Mouse (Mus musculus) CH12.LX (cell line): ENCODE measurements around the gene Srrm4. TPM values are rescaled to one million over a fixed set of nuclear protein-coding genes. Genes with fewer than 3 reads are reported as not detected.

Experiments used
- DNase-seq: peaks from one replicate; pipeline ENCODE4 v3.0.0-alpha.2; 2013; ENCODE audit errors: extremely low read depth
- H3K27ac ChIP-seq: 2 replicates; pipeline ENCODE4 v1.5.1; 2012; ENCODE audit warnings: low read depth, mild to moderate bottlenecking, control low read depth, moderate library complexity; ENCODE audit not compliant: insufficient read depth
- H3K27me3 ChIP-seq: replicated peaks from 2 replicates; pipeline ENCODE3; 2012; ENCODE audit warnings: inconsistent platforms
- H3K36me3 ChIP-seq, 2 experiments: replicated peaks in 1 of 2; 2 replicates each; pipeline versions ENCODE3 to v1.6.1; 2012; ENCODE audit warnings: inconsistent platforms in 1 of 2, low read length in 1 of 2, mild to moderate bottlenecking in 1 of 2, mixed read lengths in 1 of 2, moderate library complexity in 1 of 2; ENCODE audit not compliant: control insufficient read depth in 1 of 2, insufficient read depth in 1 of 2
- H3K4me1 ChIP-seq, 2 experiments: 2 replicates each; pipeline ENCODE4 v1.6.1; 2012; ENCODE audit warnings: inconsistent platforms in 1 of 2, moderate library complexity in 1 of 2; ENCODE audit not compliant: insufficient read depth in 2 of 2, control insufficient read depth in 1 of 2
- H3K4me2 ChIP-seq: 2 replicates; pipeline ENCODE4 v1.6.1; 2012; ENCODE audit warnings: low read depth, mild to moderate bottlenecking, control low read depth; ENCODE audit not compliant: poor library complexity, insufficient read depth, severe bottlenecking
- H3K4me3 ChIP-seq, 3 experiments: fragments of 150-350 bp in 1 of 3; sonication (generic) in 1 of 3; replicated peaks in 1 of 3; 2 replicates each; pipeline versions ENCODE3 to v1.5.1; 2011 to 2012; ENCODE audit warnings: low read depth in 2 of 3, low read length in 2 of 3, mild to moderate bottlenecking in 2 of 3, moderate library complexity in 2 of 3, control low read depth in 1 of 3, improper control_type of control experiment in 1 of 3, inconsistent platforms in 1 of 3, mixed read lengths in 1 of 3; ENCODE audit not compliant: poor library complexity in 1 of 3
- H3K79me2 ChIP-seq: replicated peaks from 2 replicates; pipeline ENCODE4 v1.6.1; 2012; ENCODE audit warnings: mild to moderate bottlenecking, moderate library complexity; ENCODE audit not compliant: control insufficient read depth, poor library complexity, insufficient read depth, severe bottlenecking; ENCODE audit errors: extremely low read depth
- H3K9ac ChIP-seq: 2 replicates; pipeline ENCODE4 v1.6.1; 2012; ENCODE audit warnings: low read depth, mild to moderate bottlenecking, control low read depth, moderate library complexity; ENCODE audit not compliant: insufficient read depth
- H3K9me3 ChIP-seq: replicated peaks from 2 replicates; pipeline ENCODE3; 2012; ENCODE audit warnings: low read length, inconsistent platforms, mixed read lengths
- BHLHE40 ChIP-seq: IDR thresholded peaks from 2 replicates; pipeline ENCODE4 v1.6.1; 2011; ENCODE audit warnings: mild to moderate bottlenecking, low read depth, low read length, improper control_type of control experiment
- CHD1 ChIP-seq: IDR thresholded peaks from 2 replicates; pipeline ENCODE4 v1.6.1; 2012; ENCODE audit warnings: low read depth, low read length, improper control_type of control experiment, inconsistent platforms
- E2F4 ChIP-seq: IDR thresholded peaks from 2 replicates; pipeline ENCODE4 v1.6.1; 2011; ENCODE audit warnings: low read depth, low read length, improper control_type of control experiment; ENCODE audit not compliant: insufficient replicate concordance
- IRF4 ChIP-seq: IDR thresholded peaks from 2 replicates; pipeline ENCODE4 v1.6.1; 2014; ENCODE audit warnings: low read depth, mild to moderate bottlenecking, inconsistent platforms, low read length, improper control_type of control experiment
- MEF2A ChIP-seq: IDR thresholded peaks from 2 replicates; pipeline ENCODE4 v1.6.1; 2014; ENCODE audit warnings: low read depth, mild to moderate bottlenecking, inconsistent platforms, low read length, improper control_type of control experiment, borderline replicate concordance
- MXI1 ChIP-seq: IDR thresholded peaks from 2 replicates; pipeline ENCODE4 v1.6.1; 2011; ENCODE audit warnings: mild to moderate bottlenecking, low read depth, low read length, improper control_type of control experiment
- NELFE ChIP-seq: IDR thresholded peaks from 2 replicates; pipeline ENCODE4 v1.6.1; 2011; ENCODE audit warnings: low read depth, low read length, improper control_type of control experiment
- NRF1 ChIP-seq: IDR thresholded peaks from 2 replicates; pipeline ENCODE4 v1.6.1; 2014; ENCODE audit warnings: low read depth, mild to moderate bottlenecking, inconsistent platforms, low read length, improper control_type of control experiment, moderate library complexity
- PAX5 ChIP-seq: IDR thresholded peaks from 2 replicates; pipeline ENCODE4 v1.6.1; 2012; ENCODE audit warnings: low read length, inconsistent platforms, mixed read lengths
- POLR2AphosphoS2 ChIP-seq: IDR thresholded peaks from 2 replicates; pipeline ENCODE4 v1.6.1; 2011; ENCODE audit warnings: low read depth, low read length, improper control_type of control experiment
- SIN3A ChIP-seq: IDR thresholded peaks from 2 replicates; pipeline ENCODE4 v1.6.1; 2012; ENCODE audit warnings: low read length, improper control_type of control experiment, inconsistent platforms
- USF1 ChIP-seq: IDR thresholded peaks from 2 replicates; pipeline ENCODE4 v1.6.1; 2014; ENCODE audit warnings: low read depth, mild to moderate bottlenecking, inconsistent platforms, low read length, improper control_type of control experiment
- ZMIZ1 ChIP-seq: IDR thresholded peaks from 2 replicates; pipeline ENCODE4 v1.6.1; 2012; ENCODE audit warnings: low read depth, mild to moderate bottlenecking, inconsistent platforms, low read length, improper control_type of control experiment
- ZNF384 ChIP-seq: IDR thresholded peaks from 2 replicates; pipeline ENCODE4 v1.6.1; 2012; ENCODE audit warnings: low read depth, low read length, improper control_type of control experiment, inconsistent platforms
- dilution Hi-C: fragments of 300-500 bp; cut with MboI; formaldehyde crosslinking; loops from 2 replicates; pipeline ENCODE4 v1.14.3; 2020; ENCODE audit warnings: low sequenced_read_pairs; ENCODE audit not compliant: extremely low pct_unique_long_range_greater_than_20kb, extremely low pct_ligation_motif_present
- in situ Hi-C: fragments of 300-500 bp; cut with MboI; formaldehyde crosslinking; loops from 3 replicates; pipeline ENCODE4 v1.14.3; 2019; ENCODE audit warnings: low sequenced_read_pairs, low pct_ligation_motif_present, low pct_unique_long_range_greater_than_20kb, mixed read lengths
- polyA plus RNA-seq: library from polyadenylated mRNA; unstranded; fragments of >175 nt; gene quantifications from 2 replicates; pipeline ENCODE4 v1.2.1, GENCODE M21; 2012; ENCODE audit warnings: low read depth; ENCODE audit not compliant: insufficient read length
- total RNA-seq, 2 experiments: library from RNA; depleted of rRNA; stranded (reverse); fragments of 300-350 nt in 1 of 2; fragments of >200 nt in 1 of 2; gene quantifications; 2 replicates each; pipeline ENCODE4 v1.2.3; 2012 to 2014

The Srrm4 gene
- total and polyA plus RNA-seq, 3 experiments = not detected

GRCm38 (mm10) chr5:116409689-116410590 lies 181.7 kb downstream of the Srrm4 start:
- Histone ChIP-seq H3K9me3 (peaks cover 89% of the 10 kb centered on the region), H3K4me2 (no peak overlapping the region), H3K27ac (no peak overlapping the region), H3K9ac (no peak overlapping the region), H3K79me2 (no peaks in the 10 kb centered on the region), H3K4me1 (no peaks in the 10 kb centered on the region), H3K36me3 (no peaks in the 10 kb centered on the region), H3K27me3 (no peaks in the 10 kb centered on the region), H3K4me3 (no peak overlapping the region)
- no peak for TF ChIP-seq NRF1
- TF ChIP-seq BHLHE40 = no peak
- TF ChIP-seq ZNF384 = no peak
- no peak for TF ChIP-seq PAX5
- TF ChIP-seq USF1 = no peak
- TF ChIP-seq CHD1 = no peak
- no peak for TF ChIP-seq SIN3A
- TF ChIP-seq NELFE = no peak
- TF ChIP-seq POLR2AphosphoS2 = no peak
- TF ChIP-seq MEF2A = no peak
- no peak for TF ChIP-seq MXI1
- no peak for TF ChIP-seq IRF4
- TF ChIP-seq ZMIZ1 = no peak
- no peak for TF ChIP-seq E2F4
- DNase-seq = no peak
- dilution Hi-C loops (no loop called here), in situ Hi-C loops (no loop called here)

GRCm38 (mm10) chr5:116408965-116409364 lies 182.7 kb downstream of the Srrm4 start:
- no peak for TF ChIP-seq MXI1
- Histone ChIP-seq H3K9ac (no peak overlapping the region), H3K4me2 (no peak overlapping the region), H3K79me2 (no peaks in the 10 kb centered on the region), H3K4me1 (no peaks in the 10 kb centered on the region), H3K4me3 (no peak overlapping the region), H3K27ac (no peak overlapping the region), H3K36me3 (no peaks in the 10 kb centered on the region), H3K27me3 (no peaks in the 10 kb centered on the region), H3K9me3 (peaks cover 88% of the 10 kb centered on the region)
- dilution Hi-C loops = no loop called here
- no peak for DNase-seq
- in situ Hi-C loops = no loop called here
